Mouse (Mus musculus) lung, embryonic 16.5 days (tissue): ENCODE measurements around the gene Adra2c. TPM values are rescaled to one million over a fixed set of nuclear protein-coding genes. Genes with fewer than 3 reads are reported as not detected.

Experiments used
- ATAC-seq: fragments of 200-750 bp; cut with Nextera tagmentation; 2 replicates; pipeline ENCODE4 v1.8.0; 2017; ENCODE audit warnings: low read depth, mild to moderate bottlenecking, moderate library complexity
- H3K27ac ChIP-seq: fragments of 300-500 bp; sonication (generic); 2 replicates; pipeline ENCODE4 v1.5.1; 2014; ENCODE audit warnings: mild to moderate bottlenecking, control low read depth, low read length
- H3K27me3 ChIP-seq: fragments of 300-500 bp; sonication (generic); 2 replicates; pipeline ENCODE4 v1.6.1; 2014; ENCODE audit warnings: low read depth, low read length, mixed read lengths; ENCODE audit not compliant: control insufficient read depth, insufficient read depth
- H3K36me3 ChIP-seq: fragments of 300-500 bp; sonication (generic); 2 replicates; pipeline ENCODE4 v1.6.1; 2014; ENCODE audit warnings: low read length; ENCODE audit not compliant: control insufficient read depth, insufficient read depth
- H3K4me1 ChIP-seq: fragments of 300-500 bp; sonication (generic); replicated peaks from 2 replicates; pipeline ENCODE4 v1.6.1; 2014; ENCODE audit warnings: low read length, mixed read lengths; ENCODE audit not compliant: control insufficient read depth, insufficient read depth
- H3K4me2 ChIP-seq: fragments of 300-500 bp; sonication (generic); 2 replicates; pipeline ENCODE4 v1.6.1; 2014; ENCODE audit warnings: low read depth, low read length, control low read depth
- H3K4me3 ChIP-seq: fragments of 300-500 bp; sonication (generic); 2 replicates; pipeline ENCODE4 v1.5.1; 2014; ENCODE audit warnings: mild to moderate bottlenecking, low read length, control low read depth
- H3K9ac ChIP-seq: fragments of 300-500 bp; sonication (generic); 2 replicates; pipeline ENCODE4 v1.6.1; 2014; ENCODE audit warnings: low read length, control low read depth
- H3K9me3 ChIP-seq: fragments of 300-500 bp; sonication (generic); 2 replicates; pipeline ENCODE4 v1.6.1; 2016; ENCODE audit warnings: low read length; ENCODE audit not compliant: control insufficient read depth
- WGBS: fragments of 180-500 bp; shearing (Covaris S2); extraction: QIAGEN DNeasy Blood & Tissue Kit; methylation state at CpG from one replicate; pipeline ENCODE4 v1.1.7; 2014; 5-methylcytosine and 5-hydroxymethylcytosine counted together
- polyA plus RNA-seq: library from polyadenylated mRNA; unstranded; fragments of >200 nt; fragmentation: Nextera tagmentation; extraction: Ambion mirVana; gene quantifications from 2 replicates; pipeline ENCODE4 v1.2.1, GENCODE M21; 2015

The Adra2c gene
- polyA plus RNA-seq, 1 experiment from 2014 or later: not detected

- no peak for ATAC-seq
- Histone ChIP-seq H3K4me2 (no peak overlapping the region), H3K9me3 (no peaks in the 10 kb centered on the region), H3K4me3 (no peak overlapping the region), H3K27me3 (no peaks in the 10 kb centered on the region; the same call in 1 of the 2 replicates), H3K36me3 (no peaks in the 10 kb centered on the region), H3K27ac (no peak overlapping the region), H3K9ac (no peak overlapping the region), H3K4me1 (no peaks in the 10 kb centered on the region)
- WGBS: 75% methylated on average over 3 of the region's 3 CpGs
Measured at GRCm38 (mm10) chr5:35304191-35304590, 26.1 kb downstream of the Adra2c start.

DNA sequence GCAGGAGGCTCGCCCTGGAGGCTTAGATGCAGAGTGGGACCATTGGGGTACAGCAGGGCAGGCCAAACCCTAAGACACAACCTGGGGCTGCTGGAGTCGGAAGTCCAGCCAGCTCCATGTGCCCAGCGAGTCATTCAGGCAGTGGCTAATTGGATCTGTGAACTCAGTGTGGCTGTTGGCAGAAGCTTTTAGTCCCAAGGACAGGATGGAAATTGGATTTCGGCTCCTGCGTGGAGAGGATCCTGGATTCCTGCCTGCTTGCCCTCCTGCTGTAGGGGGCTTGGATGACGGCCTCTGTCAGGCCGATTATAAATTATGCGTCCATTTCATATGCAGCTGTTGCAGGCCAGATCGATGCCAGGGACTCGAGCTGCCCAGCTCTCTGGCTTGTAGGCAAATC, 27.2 kb downstream of the Adra2c start:
- H3K4me2 ChIP-seq: no peak overlapping the region
- ATAC-seq: no peak
- no peaks in the 10 kb centered on the region for H3K4me1 ChIP-seq
- H3K27ac ChIP-seq: no peak overlapping the region
- H3K9ac ChIP-seq: no peak overlapping the region
- H3K27me3 ChIP-seq: no peaks in the 10 kb centered on the region; the same call in 1 of the 2 replicates
- no peaks in the 10 kb centered on the region for H3K9me3 ChIP-seq
- whole genome bisulfite sequencing: 72% methylated on average over 10 of the region's 10 CpGs
- H3K36me3 ChIP-seq: no peaks in the 10 kb centered on the region
- no peak overlapping the region for H3K4me3 ChIP-seq

DNA sequence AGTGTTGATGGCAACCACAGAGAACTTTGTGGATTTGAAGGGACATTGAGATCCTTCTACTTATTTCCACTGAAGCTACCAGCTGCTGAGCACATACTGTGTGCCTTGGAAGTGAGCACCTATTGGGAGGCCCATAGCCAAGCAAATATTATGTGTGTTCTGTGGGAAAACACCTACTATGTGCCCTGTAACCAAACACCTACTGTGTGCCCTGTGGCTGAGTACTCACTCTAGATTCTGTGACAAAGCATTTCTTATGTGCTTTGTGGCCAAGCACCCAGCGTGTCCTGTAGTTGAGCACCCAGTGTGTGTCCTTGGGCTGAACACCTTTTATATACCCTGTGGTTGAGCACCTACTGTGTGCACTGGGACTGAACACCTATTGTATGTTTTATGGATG, 28.6 kb downstream of the Adra2c start:
- Histone ChIP-seq H3K9me3 (no peaks in the 10 kb centered on the region), H3K36me3 (no peaks in the 10 kb centered on the region), H3K9ac (no peak overlapping the region), H3K4me3 (no peak overlapping the region), H3K4me2 (no peak overlapping the region), H3K27ac (no peak overlapping the region), H3K4me1 (no peaks in the 10 kb centered on the region), H3K27me3 (no peaks in the 10 kb centered on the region; the same call in 1 of the 2 replicates)
- ATAC-seq: no peak
- WGBS: 86% methylated on average over 1 of the region's 1 CpGs

DNA sequence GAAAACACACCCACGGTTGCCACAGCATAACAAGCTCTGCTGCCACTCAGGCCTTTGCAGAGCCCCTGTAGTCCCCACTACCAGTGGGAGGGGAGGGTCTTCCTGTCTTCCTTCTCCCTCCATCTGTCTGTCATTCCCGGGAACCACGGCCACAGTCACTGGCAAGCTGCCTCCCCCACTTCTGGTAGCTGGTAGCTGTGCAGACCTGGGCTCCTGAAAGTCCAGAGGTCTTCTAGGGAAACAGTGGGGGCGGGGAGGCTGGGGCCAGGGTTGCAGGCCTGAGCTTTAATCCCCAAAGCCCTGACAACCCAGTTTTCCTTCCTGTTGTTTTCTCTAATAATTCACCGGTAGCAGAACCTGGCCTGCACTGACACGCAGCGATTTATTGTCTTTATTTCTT, 31.7 kb downstream of the Adra2c start:
- Histone ChIP-seq H3K9me3 (no peaks in the 10 kb centered on the region), H3K4me2 (no peak overlapping the region), H3K4me1 (no peaks in the 10 kb centered on the region), H3K36me3 (no peaks in the 10 kb centered on the region), H3K27ac (no peak overlapping the region), H3K27me3 (peaks cover 8% of the 10 kb centered on the region), H3K9ac (no peak overlapping the region), H3K4me3 (no peak overlapping the region)
- WGBS: 49% methylated on average over 7 of the region's 7 CpGs
- no peak for ATAC-seq

DNA sequence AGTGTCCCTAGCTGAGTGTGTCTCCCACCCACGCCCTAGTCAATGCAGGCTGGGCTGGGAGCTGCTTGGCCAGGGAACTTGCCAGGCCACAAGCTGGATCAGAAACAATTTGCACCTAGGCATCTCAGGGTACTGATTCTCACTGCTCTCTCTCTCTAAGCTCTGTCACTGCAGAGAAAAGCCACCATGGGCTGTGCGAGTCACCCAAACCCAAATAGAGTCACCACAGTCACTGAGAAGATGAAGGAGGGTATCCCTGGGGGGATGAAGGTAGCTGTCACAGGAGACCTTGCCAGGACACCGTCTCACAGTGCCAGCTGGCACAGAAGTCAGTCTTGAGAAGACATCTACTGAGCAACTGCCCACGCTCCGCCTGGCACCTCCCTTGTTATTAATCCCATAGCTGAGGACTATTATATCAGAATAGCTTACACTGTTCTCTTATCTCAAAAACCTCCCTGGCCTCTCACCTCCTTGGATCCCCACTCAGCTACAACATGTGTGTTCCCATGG, 33.7 kb downstream of the Adra2c start:
- no peaks in the 10 kb centered on the region for H3K9me3 ChIP-seq
- 71% methylated on average over 5 of the region's 5 CpGs for WGBS
- H3K27me3 ChIP-seq: peaks cover 12% of the 10 kb centered on the region

GRCm38 (mm10) chr5:35313231-35313821, 35.2 kb downstream of the Adra2c start:
- Histone ChIP-seq H3K9ac (no peak overlapping the region), H3K4me1 (no peaks in the 10 kb centered on the region), H3K9me3 (no peaks in the 10 kb centered on the region), H3K4me2 (peak overlapping the region; percentile 55), H3K27me3 (peaks cover 12% of the 10 kb centered on the region), H3K36me3 (no peaks in the 10 kb centered on the region), H3K27ac (no peak overlapping the region), H3K4me3 (peak overlapping the region; percentile 25)
- under 1% methylated on average over 21 of the region's 21 CpGs for WGBS
- peak; percentile 57; the same call in 1 of the 2 replicates for ATAC-seq

More for the DNA sequence above, 33.7 kb downstream of the Adra2c start:
- Histone ChIP-seq H3K27ac (no peak overlapping the region), H3K4me3 (no peak overlapping the region), H3K4me2 (no peak overlapping the region), H3K4me1 (no peaks in the 10 kb centered on the region), H3K9ac (no peak overlapping the region), H3K36me3 (no peaks in the 10 kb centered on the region)
- ATAC-seq: no peak

DNA sequence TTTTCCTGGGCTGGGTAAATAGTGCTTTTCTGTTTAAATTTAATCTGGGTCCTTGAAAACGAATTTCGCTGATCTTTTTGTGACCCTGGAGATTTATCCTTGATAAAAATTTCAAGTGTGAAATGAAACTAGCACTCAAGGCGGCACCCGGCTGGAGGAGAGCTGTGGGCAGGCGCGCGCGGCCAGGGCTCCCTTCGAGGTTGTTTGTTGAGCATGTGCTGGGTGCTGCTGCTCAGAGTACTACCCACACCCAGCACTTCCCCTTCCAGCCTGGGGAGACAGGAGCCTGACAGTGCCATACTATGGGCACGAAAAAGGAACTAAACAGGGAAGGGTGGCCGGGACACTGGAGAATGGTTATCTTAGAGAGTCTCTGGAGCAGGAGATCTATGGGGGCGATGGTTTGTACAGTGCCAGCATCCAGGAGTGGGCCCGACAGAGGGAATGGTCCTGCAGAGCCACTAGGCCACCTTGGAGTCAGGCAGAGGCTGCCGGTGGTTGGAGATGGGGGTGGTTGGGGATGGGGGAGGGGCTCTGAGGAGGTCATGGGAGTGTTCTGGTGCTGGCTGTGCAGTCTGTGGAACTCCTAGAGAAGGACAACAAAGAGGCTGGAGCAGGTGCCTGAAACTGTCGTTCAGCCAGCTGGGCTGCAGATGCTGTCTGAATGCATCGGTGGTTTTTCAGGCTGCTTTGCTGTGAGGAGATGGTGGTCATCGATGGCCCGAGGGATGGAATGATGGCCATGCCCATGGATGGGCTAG, 35.9 kb downstream of the Adra2c start:
- Histone ChIP-seq H3K9ac (no peak overlapping the region), H3K4me1 (no peaks in the 10 kb centered on the region), H3K27me3 (peaks cover 12% of the 10 kb centered on the region), H3K4me2 (peak overlapping the region; percentile 55), H3K9me3 (no peaks in the 10 kb centered on the region), H3K4me3 (peak overlapping the region; percentile 25), H3K27ac (no peak overlapping the region), H3K36me3 (no peaks in the 10 kb centered on the region)
- WGBS: 19% methylated on average over 18 of the region's 18 CpGs
- peak; percentile 56; the same call in 1 of the 2 replicates for ATAC-seq

DNA sequence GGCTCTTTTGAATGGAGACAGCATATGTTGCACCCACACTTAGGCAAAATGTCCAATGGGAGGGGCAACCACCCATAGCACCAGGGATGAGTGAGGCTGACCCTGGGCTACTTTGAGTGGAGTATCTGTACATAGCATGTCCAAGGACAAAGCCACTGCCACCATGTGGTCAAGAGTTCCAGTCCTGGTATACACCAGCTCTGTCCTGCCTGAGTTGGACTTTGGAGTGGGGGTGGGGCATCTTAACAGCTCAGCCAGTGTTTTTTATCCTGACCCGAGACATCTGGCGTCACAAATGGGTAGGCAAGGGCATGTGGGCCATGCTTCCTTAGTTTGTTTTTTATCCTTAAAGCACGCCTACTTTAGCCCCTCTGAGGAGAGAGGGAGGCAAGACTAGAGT, 36.5 kb downstream of the Adra2c start:
- peaks cover 12% of the 10 kb centered on the region for H3K27me3 ChIP-seq

GRCm38 (mm10) chr5:35315204-35315603, 37.1 kb downstream of the Adra2c start:
- Histone ChIP-seq H3K4me3 (no peak overlapping the region), H3K36me3 (no peaks in the 10 kb centered on the region), H3K27ac (no peak overlapping the region), H3K4me1 (no peaks in the 10 kb centered on the region), H3K9ac (no peak overlapping the region), H3K27me3 (peaks cover 12% of the 10 kb centered on the region), H3K9me3 (no peaks in the 10 kb centered on the region), H3K4me2 (no peak overlapping the region)
- WGBS: 84% methylated on average over 3 of the region's 3 CpGs
- no peak for ATAC-seq

More for the DNA sequence above, 36.5 kb downstream of the Adra2c start:
- Histone ChIP-seq H3K9me3 (no peaks in the 10 kb centered on the region), H3K4me2 (no peak overlapping the region), H3K27ac (no peak overlapping the region), H3K4me1 (no peaks in the 10 kb centered on the region), H3K36me3 (no peaks in the 10 kb centered on the region), H3K4me3 (no peak overlapping the region), H3K9ac (no peak overlapping the region)
- no peak for ATAC-seq
- WGBS: 12% methylated on average over 3 of the region's 3 CpGs
